Mouse (Mus musculus) CD4-positive, CD25-positive, alpha-beta regulatory T cell, adult 2 months (primary cell): ENCODE measurements around the gene Pfkp.

Experiments used
- DNase-seq: peaks from one replicate; pipeline ENCODE4 v3.0.0-alpha.2; 2012; ENCODE audit warnings: low read depth, low spot score

Gene Pfkp

GRCm38 (mm10) chr13:6648669-6649233, at the start of gene Pfkp:
Gene Pfkp, minus strand, starts transcription at chr13:6648777.
- DNase-seq = peak; percentile 95

GRCm38 (mm10) chr13:6690607-6691006, 42.0 kb upstream of the Pfkp start:
- no peak for DNase-seq

GRCm38 (mm10) chr13:6689962-6690361, 41.4 kb upstream of the Pfkp start:
- DNase-seq = peak; percentile 88

DNA sequence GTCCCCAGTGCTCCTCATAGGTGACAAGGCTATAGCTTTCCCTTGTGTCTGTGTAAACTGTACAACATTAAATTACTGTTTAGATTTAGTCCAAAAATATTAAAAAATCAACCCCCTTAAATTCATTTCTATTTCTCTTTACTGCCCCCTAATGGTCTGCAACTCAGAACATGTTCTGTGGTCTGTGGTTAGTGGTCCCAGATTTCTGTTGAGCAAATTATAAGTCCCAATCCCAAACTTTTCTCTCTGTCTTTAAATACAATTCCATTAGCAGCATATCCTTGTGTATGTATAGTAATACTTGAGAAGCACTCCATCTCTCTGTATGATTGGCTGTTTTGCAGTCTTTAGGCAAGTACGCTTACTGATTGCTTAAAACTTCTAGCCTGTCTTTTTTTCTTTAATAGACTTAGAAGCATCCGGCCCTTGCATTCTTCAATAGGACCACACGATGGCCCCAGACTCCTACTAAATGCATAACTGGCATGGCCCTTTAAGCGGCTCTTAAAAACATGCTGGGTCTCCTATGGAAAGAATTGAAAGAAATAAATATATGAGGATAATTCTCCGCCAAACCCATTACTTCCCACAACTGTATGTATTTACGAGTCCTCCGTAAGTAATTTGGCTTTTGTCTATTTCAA, 40.3 kb upstream of the Pfkp start:
- DNase-seq = peak; percentile 75

- no peak for DNase-seq
Observed at GRCm38 (mm10) chr13:6666887-6667286, 18.3 kb upstream of the Pfkp start.

DNA sequence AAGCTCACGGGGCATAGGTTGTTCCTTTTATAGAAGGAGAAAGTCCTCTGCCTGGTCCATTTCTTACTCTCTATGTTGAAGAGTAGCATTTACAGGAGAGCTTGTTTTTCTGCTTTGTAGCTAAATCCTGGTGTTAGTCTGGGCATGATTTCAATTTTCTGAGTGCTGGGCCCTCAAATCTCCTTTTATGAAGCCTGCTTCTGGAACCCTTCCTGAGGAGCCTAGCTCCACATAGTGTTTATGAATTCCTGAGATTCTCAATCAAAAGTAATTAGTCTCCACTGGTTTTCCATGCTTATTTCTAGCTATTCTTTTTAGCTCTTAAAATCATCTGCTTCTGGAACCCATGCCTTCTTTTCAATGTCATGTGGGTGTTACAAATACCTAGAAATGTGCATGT, 16.9 kb upstream of the Pfkp start:
- DNase-seq = no peak

DNA sequence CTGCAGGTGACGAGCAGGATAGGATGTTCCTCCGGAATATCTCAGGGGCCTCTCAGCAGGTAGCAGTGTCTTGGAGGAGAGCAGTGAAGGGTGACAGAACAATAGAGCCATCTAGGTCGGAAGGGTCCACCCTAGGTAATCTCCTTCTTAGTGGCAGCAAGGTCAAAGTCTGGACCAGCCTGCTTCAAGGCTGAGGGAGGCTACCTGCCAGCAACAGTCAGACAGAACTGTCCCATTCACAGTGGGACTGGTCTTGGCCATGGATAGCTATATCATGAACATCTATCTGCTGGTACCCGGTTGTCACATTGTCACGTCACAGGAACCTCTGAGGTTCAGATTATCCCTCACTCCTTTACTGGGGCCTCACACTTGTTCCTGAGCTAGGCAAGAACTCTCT, 15.6 kb upstream of the Pfkp start:
- DNase-seq = no peak

DNA sequence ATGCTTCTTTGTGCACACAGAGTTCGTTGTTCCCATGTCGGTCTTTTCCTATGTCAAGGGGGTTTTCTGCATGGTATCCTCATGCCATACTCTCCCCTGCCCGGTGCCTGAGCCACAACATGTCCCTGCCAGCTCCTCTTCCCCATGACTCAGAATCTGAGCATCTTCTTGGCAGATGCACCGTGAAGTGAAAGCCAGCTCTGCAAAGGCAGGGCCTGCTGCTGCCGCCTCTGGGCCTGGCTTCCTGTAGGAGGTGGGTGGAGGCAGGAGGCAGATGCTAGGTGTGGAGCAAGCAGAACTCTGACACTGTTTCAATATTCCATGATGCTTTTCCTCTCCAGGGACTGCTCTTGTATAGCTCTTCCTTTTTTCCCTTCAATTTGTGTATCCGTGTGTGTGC, 10.7 kb upstream of the Pfkp start:
- no peak for DNase-seq

- no peak for DNase-seq
Observed at GRCm38 (mm10) chr13:6657300-6657699, 8.7 kb upstream of the Pfkp start.

GRCm38 (mm10) chr13:6649542-6649941, 965 bp upstream of the Pfkp start:
- DNase-seq = peak; percentile 45

GRCm38 (mm10) chr13:6647992-6648668, 447 bp downstream of the Pfkp start:
- DNase-seq = no peak

GRCm38 (mm10) chr13:6647067-6647991, 1.2 kb downstream of the Pfkp start:
- DNase-seq = peak; percentile 93

- no peak for DNase-seq
Observed at GRCm38 (mm10) chr13:6646674-6647066, 1.9 kb downstream of the Pfkp start.

GRCm38 (mm10) chr13:6646266-6646665, 2.3 kb downstream of the Pfkp start:
- DNase-seq = no peak

- no peak for DNase-seq
Observed at GRCm38 (mm10) chr13:6643968-6644367, 4.6 kb downstream of the Pfkp start.

DNA sequence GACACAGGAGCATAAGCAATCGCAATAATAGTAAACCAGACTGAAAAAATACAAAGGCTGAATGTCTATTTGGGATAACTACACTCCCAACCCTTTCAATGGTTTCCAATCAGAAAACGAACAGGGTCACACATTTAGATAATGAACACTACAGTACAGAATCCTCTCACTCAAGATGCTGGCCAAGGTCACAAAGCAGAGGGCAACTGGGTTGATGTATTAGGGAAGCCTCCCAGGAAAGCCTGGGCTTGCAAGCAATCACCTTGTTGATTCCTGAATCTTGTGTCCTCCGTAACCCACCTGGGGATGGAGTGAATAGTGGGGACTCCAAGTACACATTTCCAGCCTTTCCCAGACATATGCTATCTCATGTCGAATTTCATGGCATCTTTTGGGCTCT, 5.6 kb downstream of the Pfkp start:
- DNase-seq = no peak

- DNase-seq = peak; percentile 42
Observed at GRCm38 (mm10) chr13:6642453-6642852, 6.1 kb downstream of the Pfkp start.

DNA sequence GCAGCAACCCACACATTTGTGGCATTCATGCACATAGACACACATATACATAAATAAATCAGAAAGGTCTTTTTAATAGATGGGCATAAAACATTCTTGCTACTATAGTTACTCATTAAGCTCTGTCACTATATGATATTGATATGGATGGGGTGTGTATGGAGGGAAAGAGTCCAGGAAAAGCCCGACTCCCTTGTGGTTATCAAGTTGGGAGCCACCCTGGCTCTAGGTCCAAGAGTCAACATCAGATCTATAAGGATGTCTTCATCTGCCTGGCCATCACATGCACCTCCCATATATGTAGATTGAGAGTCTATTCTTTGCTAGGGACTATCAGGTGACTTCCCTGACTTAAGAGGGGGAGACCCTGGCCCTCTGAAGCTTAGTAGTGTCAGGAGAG, 7.1 kb downstream of the Pfkp start:
- no peak for DNase-seq

GRCm38 (mm10) chr13:6639507-6640030, 9.0 kb downstream of the Pfkp start:
- no peak for DNase-seq

DNA sequence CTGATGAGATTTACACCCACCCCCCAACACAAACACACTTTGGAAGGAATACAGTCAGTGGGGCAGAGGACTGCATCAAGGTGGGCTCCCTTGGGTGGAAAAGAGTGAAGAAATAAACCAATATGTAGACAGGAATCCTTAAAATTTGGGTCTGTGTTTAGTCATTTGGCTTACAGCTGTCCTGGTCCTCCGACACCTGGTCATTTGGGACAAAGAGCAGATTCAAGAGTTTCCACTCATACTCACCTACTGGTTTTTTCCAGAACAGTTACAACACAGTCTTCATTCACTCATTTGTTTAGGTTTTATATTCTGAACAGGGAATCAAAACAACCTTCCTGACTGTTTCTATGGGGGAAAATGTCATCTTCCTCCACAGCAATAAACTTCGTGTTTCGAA, 9.6 kb downstream of the Pfkp start:
- no peak for DNase-seq

GRCm38 (mm10) chr13:6638425-6638824, 10.2 kb downstream of the Pfkp start:
- no peak for DNase-seq
